Comparison of ENCODE assay signal across 8 mouse cellular contexts in the genomic region with DNA sequence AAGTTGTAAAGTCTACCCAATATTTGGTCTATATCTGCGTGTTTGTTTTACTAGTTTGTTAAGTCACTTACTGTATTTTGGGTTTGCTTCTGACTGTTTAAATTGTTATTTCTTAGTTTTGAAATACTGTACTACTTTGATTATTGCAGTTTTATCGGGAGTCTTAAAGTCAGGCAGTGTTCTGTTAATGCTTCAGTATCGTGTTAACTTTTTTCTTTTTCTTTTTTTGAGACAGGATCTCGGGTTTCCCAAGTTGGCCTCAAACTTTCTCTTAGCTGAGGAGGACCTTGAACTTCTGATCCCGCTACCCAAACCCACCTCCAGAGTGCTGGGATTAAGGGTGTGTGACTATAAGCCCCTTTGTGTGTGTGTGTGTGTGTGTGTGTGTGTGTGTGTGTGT. TPM values are rescaled to one million over a fixed set of nuclear protein-coding genes. Genes with fewer than 3 reads are reported as not detected.
DNase-seq lines count a peak whose midpoint lies in the region; ATAC-seq and TF ChIP-seq lines count a peak whose summit lies in the region.

No protein-coding gene starts in this region.

- peak overlapping the region; percentile 79 for H3K27ac ChIP-seq in MEL (ENCODE audit: control insufficient read depth, low read depth, low read length)
- no peak overlapping the region for H3K27ac ChIP-seq in forebrain, embryonic 12.5 days
- peak overlapping the region; percentile 94 for H3K27ac ChIP-seq in liver, embryonic 12.5 days

- peak overlapping the region; percentile 72 to 88 for H3K4me3 ChIP-seq in MEL (ENCODE audit: control insufficient read depth in 1 of 2, insufficient read depth in 1 of 2, low read depth in 2 of 2, low read length in 2 of 2)
- peak overlapping the region; percentile 55 for H3K4me3 ChIP-seq in forebrain, embryonic 12.5 days (replicated peaks)
- H3K4me3 ChIP-seq in liver, embryonic 12.5 days, result peak overlapping the region; percentile 79

- peak overlapping the region; percentile 73 for H3K9ac ChIP-seq in MEL (ENCODE audit: control insufficient read depth, low read depth, low read length, poor library complexity, severe bottlenecking)
- peak overlapping the region; percentile 68 for H3K9ac ChIP-seq in forebrain, embryonic 12.5 days
- peak overlapping the region; percentile 81 for H3K9ac ChIP-seq in liver, embryonic 12.5 days

- no peaks in the 10 kb centered on the region for H3K9me3 ChIP-seq in MEL (replicated peaks; ENCODE audit: insufficient read depth, low read length)
- H3K9me3 ChIP-seq in forebrain, embryonic 12.5 days, result no peaks in the 10 kb centered on the region
- no peaks in the 10 kb centered on the region for H3K9me3 ChIP-seq in liver, embryonic 12.5 days (replicated peaks)

- peaks cover 4% of the 10 kb centered on the region for H3K79me2 ChIP-seq in MEL (ENCODE audit: control insufficient read depth, insufficient read depth, low read length, poor library complexity)

- TF ChIP-seq POLR2A in MEL (IDR thresholded peaks at IDR 0.05; ENCODE audit: control insufficient read depth in 1 of 2, insufficient read depth in 1 of 2, low read depth in 1 of 2, low read length in 2 of 2, poor library complexity in 1 of 2), result no peak

- peaks cover 5 to 10% of the 10 kb centered on the region in 2 experiments; a peak in 3 of 4 replicates for H3K4me1 ChIP-seq in MEL (ENCODE audit: control insufficient read depth in 1 of 2, insufficient read depth in 2 of 2, low read length in 2 of 2)
- peaks cover 11% of the 10 kb centered on the region for H3K4me1 ChIP-seq in forebrain, embryonic 12.5 days
- H3K4me1 ChIP-seq in liver, embryonic 12.5 days, result peaks cover 15% of the 10 kb centered on the region

- TF ChIP-seq EP300 in MEL (IDR thresholded peaks at IDR 0.05; ENCODE audit: low read depth in 1 of 2, low read length in 2 of 2), result no peak

- H3K4me2 ChIP-seq in forebrain, embryonic 12.5 days, result peak overlapping the region; percentile 60
- peak overlapping the region; percentile 81 for H3K4me2 ChIP-seq in liver, embryonic 12.5 days

- H3K27me3 ChIP-seq in MEL (ENCODE audit: control insufficient read depth in 1 of 2, insufficient read depth in 2 of 2, low read length in 2 of 2), result no peaks in the 10 kb centered on the region
- H3K27me3 ChIP-seq in forebrain, embryonic 12.5 days, result no peaks in the 10 kb centered on the region
- H3K27me3 ChIP-seq in liver, embryonic 12.5 days (replicated peaks), result no peaks in the 10 kb centered on the region

- no peak for TF ChIP-seq CTCF in MEL (IDR thresholded peaks at IDR 0.05 in 2 of 3, conservative IDR thresholded peaks at IDR 0.05 in 1 of 3; ENCODE audit: control insufficient read depth in 1 of 3, insufficient read depth in 1 of 3, low read depth in 2 of 3, low read length in 3 of 3, poor library complexity in 1 of 3, severe bottlenecking in 1 of 3)

- TF ChIP-seq RAD21 in MEL (IDR thresholded peaks at IDR 0.05; ENCODE audit: low read depth, low read length), result no peak

- ATAC-seq in forebrain, embryonic 12.5 days (ENCODE audit: low FRiP score), result no peak
- no peak for ATAC-seq in liver, embryonic 12.5 days

- peak; percentile 7 for DNase-seq in kidney, adult 18-20 months
- no peak for DNase-seq in kidney, postnatal 10 days
- DNase-seq in MEL (ENCODE audit: low read depth, low spot score), result no peak
- no peak for DNase-seq in right cerebral cortex, adult 18-20 months
- no peak for DNase-seq in gastrocnemius, postnatal 25 days
- DNase-seq in cerebellum, adult 11-12 months, result no peak

- peaks cover 0 to 14% of the 10 kb centered on the region in 2 experiments; a peak in 3 of 4 replicates for H3K36me3 ChIP-seq in MEL (ENCODE audit: control insufficient read depth in 1 of 2, insufficient read depth in 2 of 2, low read length in 2 of 2)
- peaks cover 17% of the 10 kb centered on the region; the same call in 1 of the 2 replicates for H3K36me3 ChIP-seq in forebrain, embryonic 12.5 days (replicated peaks)
- H3K36me3 ChIP-seq in liver, embryonic 12.5 days, result peaks cover 13% of the 10 kb centered on the region

- 17% methylated on average over 5 of the region's 5 CpGs for WGBS in forebrain, embryonic 12.5 days
- WGBS in liver, embryonic 12.5 days (ENCODE audit: insufficient replicate concordance), result 10% methylated on average over 5 of the region's 5 CpGs

TF ChIP-seq in MEL, 35 proteins besides CTCF, POLR2A, EP300 and RAD21:
- no peak for TF ChIP-seq TCF12 (IDR thresholded peaks at IDR 0.05; ENCODE audit: low read depth, low read length)
- peak; percentile 85; the same call in 1 of the 2 replicates for TF ChIP-seq CHD1 (IDR thresholded peaks at IDR 0.05; ENCODE audit: low read depth, low read length)
- TF ChIP-seq ZNF384 (IDR thresholded peaks at IDR 0.05; ENCODE audit: low read depth, low read length), result 0 out of 2 replicates have a peak, but pooled peaks have one; percentile 8
- TF ChIP-seq HCFC1 (IDR thresholded peaks at IDR 0.05; ENCODE audit: low read depth, low read length), result no peak
- TF ChIP-seq SIN3A (IDR thresholded peaks at IDR 0.05; ENCODE audit: low read length), result peak; percentile 49
TF ChIP-seq in MEL: peak in this region for 3.

RNA-seq across cellular contexts. Expression of a gene that starts 35.4 kb away (rescaled TPM):
- 0.62 and 0.75 TPM in 2 replicates for total RNA-seq in MEL (2012; rRNA removed)
- 1 to 10 TPM in 1 of 2 experiments, not detected in 1; 1.3 TPM for polyA plus RNA-seq in MEL (2012; ENCODE audit: insufficient read depth in 1 of 2, insufficient read length in 2 of 2, low read depth in 1 of 2, low replicate concordance in 2 of 2, missing spikeins in 1 of 2)
- polyA plus RNA-seq in forebrain, embryonic 12.5 days (2016; fragmentation: Nextera tagmentation; extraction: Ambion mirVana), result 4.4 and 4.6 TPM in 2 replicates
- 0.39 and 0.51 TPM in 2 replicates for polyA plus RNA-seq in liver, embryonic 12.5 days (2016; fragmentation: Nextera tagmentation; extraction: Ambion mirVana)
- total RNA-seq in gastrocnemius, postnatal 25 days (2021), result 1 to 10 TPM in 1 of 2 experiments, under 1 TPM in 1; 0.75 to 1.2 TPM
